Mouse (Mus musculus) midbrain, embryonic 12.5 days (tissue): Measurements from ENCODE around the gene 1700074P13Rik. TPM values are rescaled to one million over a fixed set of nuclear protein-coding genes. Genes with fewer than 3 reads are reported as not detected.
A peak's percentile ranks its signal among the peaks of the same experiment; 100 is the strongest.
"Not testable (repeated sequence)": the region's sequence is repeated elsewhere in the genome, so short reads cannot be mapped to it uniquely, and the experiment has no call there.

ENCODE experiments used
- ATAC-seq: fragments of 200-750 bp; cut with Nextera tagmentation; 2 replicates; pipeline ENCODE4 v1.8.0; 2017; ENCODE audit warnings: low read depth, moderate TSS enrichment, moderate library complexity; ENCODE audit not compliant: low FRiP score
- H3K27ac ChIP-seq: fragments of 300-500 bp; sonication (generic); replicated peaks from 2 replicates; pipeline ENCODE4 v1.5.1; 2016; ENCODE audit warnings: mild to moderate bottlenecking
- H3K27me3 ChIP-seq: fragments of 300-500 bp; sonication (generic); 2 replicates; pipeline ENCODE4 v1.6.1; 2016; ENCODE audit warnings: mild to moderate bottlenecking
- H3K36me3 ChIP-seq: fragments of 300-500 bp; sonication (generic); 2 replicates; pipeline ENCODE4 v1.6.1; 2016
- H3K4me1 ChIP-seq: fragments of 300-500 bp; sonication (generic); 2 replicates; pipeline ENCODE4 v1.6.1; 2016
- H3K4me2 ChIP-seq: fragments of 300-500 bp; sonication (generic); replicated peaks from 2 replicates; pipeline ENCODE4 v1.6.1; 2016; ENCODE audit warnings: mild to moderate bottlenecking, moderate library complexity
- H3K4me3 ChIP-seq: fragments of 300-500 bp; sonication (generic); 2 replicates; pipeline ENCODE4 v1.5.1; 2016; ENCODE audit warnings: mild to moderate bottlenecking
- H3K9ac ChIP-seq: fragments of 300-500 bp; sonication (generic); replicated peaks from 2 replicates; pipeline ENCODE4 v1.6.1; 2016; ENCODE audit warnings: mild to moderate bottlenecking, moderate library complexity
- H3K9me3 ChIP-seq: fragments of 300-500 bp; sonication (generic); 2 replicates; pipeline ENCODE4 v1.6.1; 2016; ENCODE audit warnings: mild to moderate bottlenecking
- WGBS: fragments of 180-500 bp; shearing (Covaris S2); methylation state at CpG from one replicate; pipeline ENCODE4 v1.1.7; 2016; 5-methylcytosine and 5-hydroxymethylcytosine counted together
- polyA plus RNA-seq: library from polyadenylated mRNA; unstranded; fragments of >200 nt; fragmentation: Nextera tagmentation; extraction: Ambion mirVana; gene quantifications from 2 replicates; pipeline ENCODE4 v1.2.1, GENCODE M21; 2016

The 1700074P13Rik gene
- not detected in 2 replicates for polyA plus RNA-seq

DNA sequence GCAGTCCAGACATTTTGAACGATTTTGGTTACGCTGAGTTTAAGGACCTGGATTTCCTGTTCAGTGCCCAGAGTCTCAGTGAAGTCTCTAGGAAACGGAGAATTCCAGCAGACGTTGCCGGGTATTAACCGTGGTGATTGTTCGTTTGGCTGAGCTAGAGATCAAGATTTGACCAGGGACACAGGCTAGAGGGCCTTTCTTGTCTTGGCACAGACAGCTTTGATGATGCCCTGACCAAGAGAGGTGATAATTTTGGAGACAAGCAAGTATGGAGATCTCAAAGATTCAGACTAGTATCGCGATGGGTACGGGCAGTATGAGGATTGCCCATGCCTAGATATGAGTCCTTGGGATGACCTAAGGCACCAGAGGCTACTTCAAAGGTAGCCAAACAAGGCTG lies at the start of gene 1700074P13Rik:
1700074P13Rik (minus strand) TSS at position 101 of the 400 bp plus-strand sequence.
- H3K4me1 ChIP-seq = no peaks in the 10 kb centered on the region
- WGBS = 93% methylated on average over 10 of the region's 10 CpGs
- no peaks in the 10 kb centered on the region for H3K9me3 ChIP-seq
- H3K9ac ChIP-seq = no peak within 1 kb of the TSS
- H3K4me2 ChIP-seq = no peak within 1 kb of the TSS
- no peak within 1 kb of the TSS for H3K4me3 ChIP-seq
- no peak for ATAC-seq
- H3K27me3 ChIP-seq = no peaks in the 10 kb centered on the region
- H3K36me3 ChIP-seq = no peaks in the 10 kb centered on the region
- no peak within 1 kb of the TSS for H3K27ac ChIP-seq

DNA sequence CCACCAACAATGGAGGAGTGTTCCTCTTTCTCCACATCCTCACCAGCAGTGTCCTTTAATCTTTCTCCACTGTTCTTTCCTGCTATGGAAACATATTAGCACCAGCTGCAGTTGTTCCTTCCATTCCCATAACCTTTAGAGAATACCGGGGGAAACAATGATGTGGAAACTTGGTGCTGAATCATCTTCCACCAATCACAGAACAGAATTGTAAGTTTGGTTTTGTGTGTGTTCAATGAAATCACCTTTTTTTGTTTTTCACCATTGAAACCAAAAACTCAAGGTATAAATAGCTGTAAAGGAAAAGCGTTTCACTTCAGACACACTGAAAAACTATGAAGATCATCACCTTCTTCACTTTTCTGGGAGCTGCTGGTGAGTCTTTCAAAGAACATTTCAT lies 24.1 kb upstream of the 1700074P13Rik start, which contains the start of gene 1810009J06Rik:
1810009J06Rik (plus strand) TSS at position 301 of the 400 bp plus-strand sequence.
- H3K36me3 ChIP-seq, ATAC-seq, H3K27ac ChIP-seq, H3K27me3 ChIP-seq, H3K9me3 ChIP-seq, H3K9ac ChIP-seq, H3K4me1 ChIP-seq, H3K4me3 ChIP-seq, H3K4me2 ChIP-seq: not testable (repeated sequence)
- 97% methylated on average over 2 of the region's 2 CpGs for WGBS

DNA sequence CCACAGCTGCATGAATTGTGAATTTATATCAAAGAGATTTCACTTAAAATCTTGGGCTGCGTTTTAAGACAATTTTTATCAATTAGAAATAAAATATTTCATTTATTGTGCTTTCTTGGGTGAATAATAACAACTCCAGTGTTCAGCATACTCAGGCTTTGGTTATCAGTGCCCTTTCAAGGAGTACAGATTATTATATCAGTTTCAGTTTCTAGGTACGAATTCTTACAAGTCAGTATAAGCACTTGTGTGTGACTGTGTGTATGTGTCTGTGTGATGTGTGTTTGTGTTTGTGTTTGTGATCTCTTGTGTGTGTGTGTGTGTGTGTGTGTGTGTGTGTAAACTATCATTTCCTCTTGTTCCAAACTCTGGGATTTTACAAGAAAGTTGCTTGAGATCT lies 13.4 kb upstream of the 1700074P13Rik start:
- H3K4me1 ChIP-seq = no peaks in the 10 kb centered on the region
- no peak overlapping the region for H3K4me2 ChIP-seq
- H3K4me3 ChIP-seq = no peak overlapping the region
- no peak overlapping the region for H3K9ac ChIP-seq
- no peaks in the 10 kb centered on the region for H3K9me3 ChIP-seq
- no peak overlapping the region for H3K27ac ChIP-seq
- no peak for ATAC-seq
- H3K27me3 ChIP-seq = no peaks in the 10 kb centered on the region
- no peaks in the 10 kb centered on the region for H3K36me3 ChIP-seq
- WGBS = 75% methylated on average over 2 of the region's 2 CpGs

DNA sequence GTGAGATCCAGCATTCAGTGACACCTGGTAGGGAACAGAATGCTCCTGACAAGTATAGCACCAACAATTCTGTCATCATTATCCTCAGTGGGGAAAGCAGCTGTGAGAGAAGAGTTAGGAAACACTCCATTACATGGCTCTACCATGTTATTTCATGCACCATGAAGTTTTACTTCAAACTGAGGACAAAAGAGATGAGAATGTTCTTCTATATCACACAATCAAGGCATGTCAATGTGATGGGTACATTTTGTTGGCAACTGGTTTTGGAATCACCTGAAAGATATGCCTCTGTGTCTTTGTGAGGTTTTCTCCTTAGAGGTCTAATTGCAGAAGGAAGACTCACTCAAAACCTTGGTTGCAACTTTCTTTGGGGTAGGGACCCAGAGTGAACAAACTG lies 11.4 kb upstream of the 1700074P13Rik start, which contains the start of gene Gm4744:
Gm4744 (minus strand) TSS at position 101 of the 400 bp plus-strand sequence.
- H3K4me2 ChIP-seq = no peak within 1 kb of the TSS
- H3K4me1 ChIP-seq = no peaks in the 10 kb centered on the region
- H3K9me3 ChIP-seq = no peaks in the 10 kb centered on the region
- no peak within 1 kb of the TSS for H3K4me3 ChIP-seq
- no peak for ATAC-seq
- no peaks in the 10 kb centered on the region for H3K36me3 ChIP-seq
- H3K9ac ChIP-seq = no peak within 1 kb of the TSS
- H3K27ac ChIP-seq = no peak within 1 kb of the TSS
- no peaks in the 10 kb centered on the region for H3K27me3 ChIP-seq

- no peak overlapping the region for H3K4me3 ChIP-seq
- no peaks in the 10 kb centered on the region for H3K4me1 ChIP-seq
- no peak overlapping the region for H3K27ac ChIP-seq
- H3K9ac ChIP-seq = no peak overlapping the region
- no peaks in the 10 kb centered on the region for H3K9me3 ChIP-seq
- H3K4me2 ChIP-seq = no peak overlapping the region
- H3K36me3 ChIP-seq = no peaks in the 10 kb centered on the region
- H3K27me3 ChIP-seq = no peaks in the 10 kb centered on the region
- 82% methylated on average over 4 of the region's 4 CpGs for WGBS
- no peak for ATAC-seq
Measured at GRCm38 (mm10) chr6:40919954-40920353, 20.4 kb downstream of the 1700074P13Rik start.

DNA sequence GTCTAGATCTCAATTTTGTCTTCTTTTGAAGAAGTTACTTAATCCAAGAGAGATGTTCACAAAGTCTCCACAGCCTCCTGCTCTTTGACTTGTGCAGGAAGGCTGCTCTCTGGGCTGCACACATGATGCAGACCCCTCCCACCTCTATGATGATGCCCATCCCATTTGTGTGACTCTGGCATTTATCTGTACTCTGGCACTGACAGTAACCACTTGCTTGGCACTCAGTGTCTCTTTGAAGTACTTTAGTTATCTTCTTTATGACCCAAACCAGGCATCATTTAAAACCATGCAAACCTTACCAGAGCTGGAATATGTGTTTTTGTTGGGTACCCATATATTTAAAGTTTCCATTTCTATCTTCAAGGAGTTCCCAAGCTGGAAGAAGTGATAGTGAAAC lies 40.1 kb downstream of the 1700074P13Rik start, which contains the start of gene Prss58:
Prss58 (minus strand) TSS at position 101 of the 400 bp plus-strand sequence.
- ATAC-seq = no peak

DNA sequence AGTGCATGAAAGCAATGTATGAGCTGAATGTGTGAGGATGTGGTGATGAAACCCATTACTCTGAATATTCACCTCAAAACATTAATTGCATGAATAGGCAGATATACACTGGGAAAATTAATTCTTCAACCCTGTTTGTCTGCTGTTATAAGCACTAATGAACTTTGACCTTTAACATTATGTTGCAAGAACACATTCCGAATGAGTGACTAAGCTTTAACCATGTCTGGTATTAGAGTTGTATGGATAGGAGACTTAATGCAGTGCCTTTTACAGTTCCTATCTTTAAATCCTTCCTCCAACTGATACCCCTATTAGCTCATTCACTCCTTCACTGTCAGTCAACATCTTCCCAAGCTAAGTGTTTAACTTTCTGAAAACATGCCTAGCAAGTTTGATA lies 45.6 kb downstream of the 1700074P13Rik start:
- Histone ChIP-seq H3K9ac (no peak overlapping the region), H3K4me3 (no peak overlapping the region), H3K27ac (no peak overlapping the region), H3K9me3 (no peaks in the 10 kb centered on the region), H3K36me3 (no peaks in the 10 kb centered on the region), H3K4me2 (no peak overlapping the region), H3K4me1 (no peaks in the 10 kb centered on the region), H3K27me3 (no peaks in the 10 kb centered on the region)
- 74% methylated on average over 1 of the region's 1 CpGs for WGBS
- no peak for ATAC-seq

More for the DNA sequence above, 40.1 kb downstream of the 1700074P13Rik start, which contains the start of gene Prss58:
- Histone ChIP-seq H3K9ac (no peak within 1 kb of the TSS), H3K4me1 (no peaks in the 10 kb centered on the region), H3K4me3 (no peak within 1 kb of the TSS), H3K9me3 (no peaks in the 10 kb centered on the region), H3K27me3 (no peaks in the 10 kb centered on the region), H3K27ac (no peak within 1 kb of the TSS), H3K4me2 (no peak within 1 kb of the TSS), H3K36me3 (no peaks in the 10 kb centered on the region)

- ATAC-seq = peak; percentile 23; the same call in 1 of the 2 replicates
- 42% methylated on average over 7 of the region's 7 CpGs for WGBS
Measured at GRCm38 (mm10) chr6:40893577-40893976, 46.8 kb downstream of the 1700074P13Rik start.

GRCm38 (mm10) chr6:40891754-40892153 lies 48.6 kb downstream of the 1700074P13Rik start:
- Histone ChIP-seq H3K36me3 (no peaks in the 10 kb centered on the region), H3K4me3 (no peak overlapping the region), H3K4me1 (no peaks in the 10 kb centered on the region), H3K9ac (no peak overlapping the region), H3K4me2 (no peak overlapping the region), H3K9me3 (no peaks in the 10 kb centered on the region), H3K27me3 (no peaks in the 10 kb centered on the region), H3K27ac (no peak overlapping the region)
- ATAC-seq = no peak
- WGBS = 85% methylated on average over 4 of the region's 4 CpGs

More at GRCm38 (mm10) chr6:40893577-40893976, 46.8 kb downstream of the 1700074P13Rik start:
- H3K27me3 ChIP-seq = no peaks in the 10 kb centered on the region
- H3K4me1 ChIP-seq = no peaks in the 10 kb centered on the region
- H3K27ac ChIP-seq = no peak overlapping the region
- no peaks in the 10 kb centered on the region for H3K36me3 ChIP-seq
- no peak overlapping the region for H3K9ac ChIP-seq
- no peak overlapping the region for H3K4me3 ChIP-seq
- no peaks in the 10 kb centered on the region for H3K9me3 ChIP-seq
- H3K4me2 ChIP-seq = no peak overlapping the region

- no peaks in the 10 kb centered on the region for H3K27me3 ChIP-seq
- H3K9ac ChIP-seq = no peak overlapping the region
- ATAC-seq = no peak
- no peak overlapping the region for H3K4me3 ChIP-seq
- H3K4me1 ChIP-seq = no peaks in the 10 kb centered on the region
- WGBS = 85% methylated on average over 1 of the region's 1 CpGs
- H3K4me2 ChIP-seq = no peak overlapping the region
- no peaks in the 10 kb centered on the region for H3K36me3 ChIP-seq
- no peaks in the 10 kb centered on the region for H3K9me3 ChIP-seq
- no peak overlapping the region for H3K27ac ChIP-seq
Measured at GRCm38 (mm10) chr6:40890973-40891372, 49.4 kb downstream of the 1700074P13Rik start.

- ATAC-seq = no peak
- no peak within 1 kb of the TSS for H3K9ac ChIP-seq
Measured at GRCm38 (mm10) chr6:40887394-40887793, 53.0 kb downstream of the 1700074P13Rik start, which contains the start of gene Moxd2. TSS of gene Moxd2 (minus strand) at chr6:40887494.

More at GRCm38 (mm10) chr6:40887394-40887793, 53.0 kb downstream of the 1700074P13Rik start, which contains the start of gene Moxd2:
- no peaks in the 10 kb centered on the region for H3K27me3 ChIP-seq
- no peak within 1 kb of the TSS for H3K27ac ChIP-seq
- H3K9me3 ChIP-seq = no peaks in the 10 kb centered on the region
- WGBS = 94% methylated on average over 3 of the region's 3 CpGs
- H3K4me1 ChIP-seq = no peaks in the 10 kb centered on the region
- no peaks in the 10 kb centered on the region for H3K36me3 ChIP-seq
- H3K4me3 ChIP-seq = no peak within 1 kb of the TSS
- no peak within 1 kb of the TSS for H3K4me2 ChIP-seq
